Mouse (Mus musculus) liver, embryonic 13.5 days (tissue): ENCODE results near the gene Pdzd2. TPM values are rescaled to one million over a fixed set of nuclear protein-coding genes. Genes with fewer than 3 reads are reported as not detected.

Source experiments
- ATAC-seq: fragments of 200-750 bp; cut with Nextera tagmentation; 2 replicates; pipeline ENCODE4 v1.8.0; 2017; ENCODE audit warnings: low read depth, mild to moderate bottlenecking, moderate number of reproducible peaks, moderate library complexity
- DNase-seq: peaks from one replicate; pipeline ENCODE4 v3.0.0; 2022
- H3K27ac ChIP-seq: fragments of 300-500 bp; sonication (generic); 2 replicates; pipeline ENCODE4 v1.5.1; 2015; ENCODE audit warnings: moderate library complexity, mild to moderate bottlenecking, inconsistent platforms
- H3K27me3 ChIP-seq: fragments of 300-500 bp; sonication (generic); 2 replicates; pipeline ENCODE4 v1.6.1; 2015; ENCODE audit warnings: mild to moderate bottlenecking, inconsistent platforms
- H3K36me3 ChIP-seq: fragments of 300-500 bp; sonication (generic); 2 replicates; pipeline ENCODE4 v1.6.1; 2015; ENCODE audit warnings: mild to moderate bottlenecking, inconsistent platforms
- H3K4me1 ChIP-seq: fragments of 300-500 bp; sonication (generic); replicated peaks from 2 replicates; pipeline ENCODE4 v1.6.1; 2015; ENCODE audit warnings: inconsistent platforms
- H3K4me2 ChIP-seq: fragments of 300-500 bp; sonication (generic); 2 replicates; pipeline ENCODE4 v1.6.1; 2015; ENCODE audit warnings: inconsistent platforms, mild to moderate bottlenecking, moderate library complexity
- H3K4me3 ChIP-seq: fragments of 300-500 bp; sonication (generic); replicated peaks from 2 replicates; pipeline ENCODE4 v1.5.1; 2015; ENCODE audit warnings: mild to moderate bottlenecking, inconsistent platforms
- H3K9ac ChIP-seq: fragments of 300-500 bp; sonication (generic); 2 replicates; pipeline ENCODE4 v1.6.1; 2015; ENCODE audit warnings: mild to moderate bottlenecking, inconsistent platforms
- H3K9me3 ChIP-seq: fragments of 300-500 bp; sonication (generic); replicated peaks from 2 replicates; pipeline ENCODE4 v1.6.1; 2016; ENCODE audit warnings: inconsistent platforms
- WGBS: fragments of 180-500 bp; shearing (Covaris S2); methylation state at CpG from one replicate; pipeline ENCODE4 v1.1.7; 2015; ENCODE audit not compliant: insufficient replicate concordance; 5-methylcytosine and 5-hydroxymethylcytosine counted together
- polyA plus RNA-seq: library from polyadenylated mRNA; unstranded; fragments of >200 nt; fragmentation: Nextera tagmentation; extraction: Ambion mirVana; gene quantifications from 2 replicates; pipeline ENCODE4 v1.2.1, GENCODE M21; 2015

Gene Pdzd2
- polyA plus RNA-seq, 1 experiment from 2014 or later, result 1.5 TPM

DNA sequence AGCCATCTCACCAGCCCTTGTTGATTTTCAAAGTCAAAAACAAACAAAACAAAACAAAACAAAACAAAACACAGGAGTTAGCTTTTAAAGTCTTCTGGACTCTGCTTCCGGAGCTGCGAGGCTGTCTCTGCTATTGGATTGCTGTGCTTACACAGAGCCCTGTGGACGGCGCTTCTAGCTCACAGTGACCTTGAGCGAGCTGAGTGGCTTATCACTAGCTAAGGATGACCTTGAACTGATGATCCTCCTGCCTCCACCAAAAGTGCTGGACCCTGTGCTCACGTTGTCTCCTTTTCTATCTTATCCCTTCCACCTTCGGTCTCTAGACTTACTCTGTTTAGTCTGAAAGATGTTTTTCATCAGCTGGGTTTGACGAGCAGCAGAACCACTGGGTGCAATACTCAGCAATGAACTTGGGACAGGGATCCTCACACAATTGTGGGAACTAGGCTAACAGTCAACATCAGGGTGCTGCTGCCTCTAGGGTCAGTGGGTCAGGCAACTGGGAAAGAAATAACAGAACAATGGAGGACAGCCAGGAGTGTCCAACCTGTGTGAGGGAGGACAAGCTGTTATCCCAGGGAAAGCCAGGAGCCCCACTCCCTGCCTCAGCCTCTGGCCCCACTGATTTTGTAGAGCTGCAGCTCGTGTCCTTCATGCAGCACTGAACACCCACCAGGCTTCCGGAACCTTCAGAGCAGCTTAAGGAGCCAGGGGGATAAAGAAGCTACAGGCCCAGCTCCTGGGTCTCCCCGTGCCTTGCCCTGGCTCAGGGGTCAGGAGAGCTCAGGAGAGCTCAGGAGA lies 172.9 kb downstream of the Pdzd2 start:
- Histone ChIP-seq H3K9me3 (no peaks in the 10 kb centered on the region), H3K27me3 (no peaks in the 10 kb centered on the region), H3K27ac (no peak overlapping the region), H3K36me3 (no peaks in the 10 kb centered on the region), H3K4me3 (no peak overlapping the region), H3K4me2 (no peak overlapping the region), H3K9ac (no peak overlapping the region), H3K4me1 (peaks cover 8% of the 10 kb centered on the region; the same call in 1 of the 2 replicates)
- ATAC-seq (peak; percentile 54; the same call in 1 of the 2 replicates), DNase-seq (no peak)
- 63% methylated on average over 11 of the region's 11 CpGs for WGBS

- no peak overlapping the region for H3K27ac ChIP-seq
- 34% methylated on average over 8 of the region's 8 CpGs for WGBS
- no peaks in the 10 kb centered on the region for H3K36me3 ChIP-seq
- no peak overlapping the region for H3K9ac ChIP-seq
- no peak for DNase-seq
- no peaks in the 10 kb centered on the region for H3K27me3 ChIP-seq
- H3K9me3 ChIP-seq, result no peaks in the 10 kb centered on the region
- ATAC-seq, result no peak
- no peak overlapping the region for H3K4me3 ChIP-seq
- H3K4me2 ChIP-seq, result no peak overlapping the region
- peaks cover 8% of the 10 kb centered on the region; the same call in 1 of the 2 replicates for H3K4me1 ChIP-seq
Measured at GRCm38 (mm10) chr15:12565281-12565680, 174.4 kb downstream of the Pdzd2 start.

GRCm38 (mm10) chr15:12560505-12560904 lies 179.2 kb downstream of the Pdzd2 start:
- Histone ChIP-seq H3K9ac (no peak overlapping the region), H3K4me1 (peaks cover 4% of the 10 kb centered on the region; the same call in 1 of the 2 replicates), H3K27me3 (no peaks in the 10 kb centered on the region), H3K9me3 (no peaks in the 10 kb centered on the region), H3K27ac (no peak overlapping the region), H3K4me2 (no peak overlapping the region), H3K4me3 (no peak overlapping the region), H3K36me3 (no peaks in the 10 kb centered on the region)
- no peak for ATAC-seq
- no peak for DNase-seq
- 45% methylated on average over 8 of the region's 8 CpGs for WGBS

GRCm38 (mm10) chr15:12557663-12558436 lies 181.9 kb downstream of the Pdzd2 start:
- Histone ChIP-seq H3K4me2 (no peak overlapping the region), H3K36me3 (no peaks in the 10 kb centered on the region), H3K4me1 (no peaks in the 10 kb centered on the region), H3K9me3 (no peaks in the 10 kb centered on the region), H3K27me3 (no peaks in the 10 kb centered on the region), H3K4me3 (no peak overlapping the region), H3K27ac (no peak overlapping the region), H3K9ac (no peak overlapping the region)
- WGBS, result 59% methylated on average over 11 of the region's 11 CpGs
- ATAC-seq (no peak), DNase-seq (no peak)

- Histone ChIP-seq H3K4me1 (0 out of 2 replicates have a peak, but pooled peaks cover 4% of the 10 kb centered on the region), H3K4me2 (no peak overlapping the region), H3K9me3 (no peaks in the 10 kb centered on the region), H3K27ac (no peak overlapping the region), H3K4me3 (no peak overlapping the region), H3K9ac (no peak overlapping the region), H3K36me3 (no peaks in the 10 kb centered on the region), H3K27me3 (peaks cover 25% of the 10 kb centered on the region)
- DNase-seq (no peak), ATAC-seq (no peak)
- WGBS, result 57% methylated on average over 3 of the region's 3 CpGs
Measured at GRCm38 (mm10) chr15:12553211-12553610, 186.5 kb downstream of the Pdzd2 start.

DNA sequence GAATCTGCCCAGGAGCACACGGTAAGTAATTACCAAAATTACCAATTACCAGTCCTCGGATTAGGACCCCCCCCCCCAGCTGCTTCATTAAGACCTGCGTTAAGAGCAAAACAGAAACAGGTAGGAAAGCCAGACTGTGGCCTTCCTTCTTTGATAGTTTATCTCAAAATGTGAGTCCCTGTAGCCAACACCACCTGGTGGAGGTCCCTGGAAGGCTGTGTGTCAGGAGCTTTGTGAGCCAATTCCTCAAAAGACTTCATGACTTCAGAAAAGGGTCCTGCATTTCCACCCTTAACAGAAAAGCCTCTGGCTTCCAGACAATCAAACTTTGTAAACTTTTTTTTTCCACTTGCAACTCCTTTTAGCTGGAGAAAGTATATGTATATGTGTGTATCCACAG lies 188.8 kb downstream of the Pdzd2 start:
- Histone ChIP-seq H3K27me3 (peaks cover 25% of the 10 kb centered on the region), H3K4me3 (no peak overlapping the region), H3K27ac (no peak overlapping the region), H3K4me1 (0 out of 2 replicates have a peak, but pooled peaks cover 4% of the 10 kb centered on the region), H3K9me3 (no peaks in the 10 kb centered on the region), H3K4me2 (no peak overlapping the region), H3K9ac (no peak overlapping the region), H3K36me3 (no peaks in the 10 kb centered on the region)
- ATAC-seq (no peak), DNase-seq (no peak)
- WGBS, result 33% methylated on average over 3 of the region's 3 CpGs

DNA sequence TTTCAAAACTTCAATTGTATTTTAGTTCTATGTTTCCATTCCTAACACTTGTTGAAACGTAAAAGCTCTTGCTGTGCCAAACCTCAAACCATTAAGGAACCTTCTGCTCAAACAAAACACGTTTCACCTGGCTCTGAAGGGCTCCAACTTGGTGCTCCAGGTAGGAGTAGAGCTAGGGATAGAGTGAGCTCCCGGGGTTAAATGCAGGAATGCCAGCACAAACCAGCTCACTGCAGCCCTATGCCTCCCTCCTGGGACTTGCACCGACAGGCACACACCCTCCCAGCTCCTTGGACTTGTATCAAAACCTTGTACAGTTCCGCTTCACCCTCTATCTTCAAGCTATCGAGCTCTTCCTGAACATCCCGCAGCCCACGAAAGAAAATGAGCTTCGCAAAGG lies 189.3 kb downstream of the Pdzd2 start:
- no peak overlapping the region for H3K27ac ChIP-seq
- no peaks in the 10 kb centered on the region for H3K9me3 ChIP-seq
- ATAC-seq, result no peak
- no peak overlapping the region for H3K9ac ChIP-seq
- no peak overlapping the region for H3K4me2 ChIP-seq
- 0 out of 2 replicates have a peak, but pooled peaks cover 4% of the 10 kb centered on the region for H3K4me1 ChIP-seq
- peaks cover 25% of the 10 kb centered on the region for H3K27me3 ChIP-seq
- no peak for DNase-seq
- H3K4me3 ChIP-seq, result no peak overlapping the region
- H3K36me3 ChIP-seq, result no peaks in the 10 kb centered on the region
- WGBS, result 37% methylated on average over 9 of the region's 9 CpGs

- Histone ChIP-seq H3K27me3 (peaks cover 25% of the 10 kb centered on the region), H3K4me2 (peak overlapping the region; percentile 72), H3K27ac (no peak overlapping the region), H3K4me1 (0 out of 2 replicates have a peak, but pooled peaks cover 4% of the 10 kb centered on the region), H3K36me3 (no peaks in the 10 kb centered on the region), H3K4me3 (peak overlapping the region; percentile 50), H3K9me3 (no peaks in the 10 kb centered on the region), H3K9ac (peak overlapping the region; percentile 39; the same call in 1 of the 2 replicates)
- ATAC-seq (no peak), DNase-seq (no peak)
- WGBS, result 2% methylated on average over 13 of the region's 13 CpGs
Measured at GRCm38 (mm10) chr15:12549919-12550305, 189.8 kb downstream of the Pdzd2 start.

- DNase-seq, result no peak
- H3K9ac ChIP-seq, result peak overlapping the region; percentile 39; the same call in 1 of the 2 replicates
- H3K36me3 ChIP-seq, result no peaks in the 10 kb centered on the region
- 0 out of 2 replicates have a peak, but pooled peaks cover 4% of the 10 kb centered on the region for H3K4me1 ChIP-seq
- H3K4me2 ChIP-seq, result peak overlapping the region; percentile 72
- no peak overlapping the region for H3K27ac ChIP-seq
- ATAC-seq, result no peak
- under 1% methylated on average over 28 of the region's 28 CpGs for WGBS
- peak overlapping the region; percentile 50 for H3K4me3 ChIP-seq
- no peaks in the 10 kb centered on the region for H3K9me3 ChIP-seq
- peaks cover 25% of the 10 kb centered on the region for H3K27me3 ChIP-seq
Measured at GRCm38 (mm10) chr15:12549271-12549918, 190.3 kb downstream of the Pdzd2 start.

DNA sequence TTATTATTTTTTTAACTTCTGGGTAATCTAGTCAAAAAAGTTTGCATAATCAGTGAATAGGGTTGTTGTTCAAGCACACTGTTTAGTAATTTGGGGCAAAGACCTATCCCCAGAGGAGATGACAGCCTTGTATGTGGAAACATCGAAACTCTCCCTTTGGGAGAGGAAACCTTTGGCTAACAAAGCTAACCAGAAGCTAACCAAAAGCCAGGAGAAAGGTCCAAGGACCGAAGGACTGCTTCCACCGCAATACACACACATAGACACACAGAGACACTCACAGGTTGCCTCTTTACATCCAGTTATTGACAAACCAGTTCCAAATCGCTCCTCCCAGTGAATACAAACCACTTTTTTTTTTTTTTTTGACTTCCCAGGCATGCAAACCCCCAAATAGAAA lies 191.0 kb downstream of the Pdzd2 start:
- peak overlapping the region; percentile 50 for H3K4me3 ChIP-seq
- H3K9me3 ChIP-seq, result no peaks in the 10 kb centered on the region
- H3K27ac ChIP-seq, result no peak overlapping the region
- H3K4me2 ChIP-seq, result peak overlapping the region; percentile 72
- ATAC-seq (no peak), DNase-seq (no peak)
- H3K4me1 ChIP-seq, result 0 out of 2 replicates have a peak, but pooled peaks cover 4% of the 10 kb centered on the region
- H3K36me3 ChIP-seq, result no peaks in the 10 kb centered on the region
- no peak overlapping the region for H3K9ac ChIP-seq
- WGBS, result 38% methylated on average over 4 of the region's 4 CpGs
- H3K27me3 ChIP-seq, result peaks cover 25% of the 10 kb centered on the region
